Comparison of ENCODE assay signal across 9 mouse cellular contexts in genomic region chr9:107963700-107964099, GRCm38 (mm10). TPM values are rescaled to one million over a fixed set of nuclear protein-coding genes. Genes with fewer than 3 reads are reported as not detected.
DNase-seq lines count a peak whose midpoint lies in the region; ATAC-seq and TF ChIP-seq lines count a peak whose summit lies in the region.
"Had no signal": no experiment of that assay in that cellular context is flagged by ENCODE, and none has a peak within 500 bp of the region (broad histone marks: within the 10 kb centered on the region; RNA-seq: fewer than 3 reads in every experiment).

No protein-coding gene starts in this region.

- no peaks in the 10 kb centered on the region for H3K79me2 ChIP-seq in heart, adult 2 months (replicated peaks; ENCODE audit: control insufficient read depth, insufficient read depth, low read length)

- no peak overlapping the region for H3K4me2 ChIP-seq in liver, embryonic 14.5 days (ENCODE audit: low read depth)
- H3K4me2 ChIP-seq: hindbrain, embryonic 15.5 days had no signal

- peaks cover 2% of the 10 kb centered on the region; the same call in 1 of the 2 replicates for H3K4me1 ChIP-seq in cortical plate, adult 2 months (ENCODE audit: control insufficient read depth, insufficient read depth, low read length)
- peaks cover 13% of the 10 kb centered on the region for H3K4me1 ChIP-seq in heart, adult 2 months (ENCODE audit: control insufficient read depth, insufficient read depth, low read length)
- H3K4me1 ChIP-seq in liver, embryonic 14.5 days (replicated peaks; ENCODE audit: control insufficient read depth in 2 of 2, insufficient read depth in 2 of 2, low read length in 1 of 2) = peaks cover 0 to 4% of the 10 kb centered on the region in 2 experiments; a peak in 2 of 4 replicates

- no peak overlapping the region for H3K9ac ChIP-seq in heart, adult 2 months (ENCODE audit: low read depth, low read length)
- H3K9ac ChIP-seq in liver, embryonic 14.5 days (replicated peaks) = no peak overlapping the region; the same call in 1 of the 2 replicates
- H3K9ac ChIP-seq: hindbrain, embryonic 15.5 days had no signal

- TF ChIP-seq POLR2A in cortical plate, adult 2 months (IDR thresholded peaks at IDR 0.05; ENCODE audit: extremely low read depth, insufficient read depth, low read length) = no peak
- 0 out of 2 replicates have a peak, but pooled peaks have one; percentile 36 for TF ChIP-seq POLR2A in heart, adult 2 months (IDR thresholded peaks at IDR 0.05; ENCODE audit: insufficient read depth, low read depth, low read length)

- TF ChIP-seq CTCF in cortical plate, adult 2 months (IDR thresholded peaks at IDR 0.05; ENCODE audit: extremely low read depth, insufficient read depth, low read length) = peak; percentile 96
- peak; percentile 99 for TF ChIP-seq CTCF in heart, adult 2 months (IDR thresholded peaks at IDR 0.05)
- peak; percentile 98 for TF ChIP-seq CTCF in liver, embryonic 14.5 days (IDR thresholded peaks at IDR 0.05; ENCODE audit: low read depth)

- ATAC-seq in liver, embryonic 14.5 days (ENCODE audit: insufficient read depth) = peak; percentile 70
- ATAC-seq in neutrophil, adult 5-6 weeks (ENCODE audit: extremely low read depth, insufficient number of reproducible peaks, low FRiP score, poor library complexity, severe bottlenecking) = peak; percentile 61

- H3K9me3 ChIP-seq in liver, embryonic 14.5 days (ENCODE audit: control insufficient read depth, low read length) = no peaks in the 10 kb centered on the region
- H3K9me3 ChIP-seq: hindbrain, embryonic 15.5 days had no signal

- no peaks in the 10 kb centered on the region for H3K36me3 ChIP-seq in heart, adult 2 months (ENCODE audit: control insufficient read depth, insufficient read depth, low read length)
- peaks cover 33% of the 10 kb centered on the region for H3K36me3 ChIP-seq in liver, embryonic 14.5 days (replicated peaks; ENCODE audit: control insufficient read depth, insufficient read depth, low read depth)
- H3K36me3 ChIP-seq: hindbrain, embryonic 15.5 days had no signal

- peak; percentile 91 for DNase-seq in CD4-positive, CD25-positive, alpha-beta regulatory T cell, adult 2 months (ENCODE audit: low read depth, low spot score)
- peak; percentile 84 to 94 for DNase-seq in adrenal gland, adult (ENCODE audit: inconsistent age in 2 of 2, low spot score in 1 of 2)
- peak; percentile 80 to 81 for DNase-seq in heart, adult 2 months
- DNase-seq in kidney, adult 9 months = peak; percentile 85
- DNase-seq in liver, embryonic 14.5 days (ENCODE audit: low read depth in 3 of 3, low spot score in 3 of 3) = peak; percentile 70 to 77 (median 71)
- peak; percentile 72 for DNase-seq in thymus, postnatal 25 days

- 8% methylated on average over 5 of the region's 5 CpGs for WGBS in heart, adult 2 months
- 12% methylated on average over 5 of the region's 5 CpGs for WGBS in liver, embryonic 14.5 days (ENCODE audit: insufficient replicate concordance)

- no peaks in the 10 kb centered on the region for H3K27me3 ChIP-seq in heart, adult 2 months (ENCODE audit: control insufficient read depth, insufficient read depth, low read length)
- no peaks in the 10 kb centered on the region for H3K27me3 ChIP-seq in liver, embryonic 14.5 days (ENCODE audit: control insufficient read depth, insufficient read depth, low read length)
- H3K27me3 ChIP-seq: hindbrain, embryonic 15.5 days had no signal

- intact Hi-C loops in heart, adult 2 months (cut with DNase I) = loop anchor here (1.0 to 5.0 kb wide), 5 partner anchors 23 to 105 kb away; partner anchors contain the start of genes Amigo3 and Ip6k1

- peak; percentile 99 for TF ChIP-seq EP300 in heart, adult 2 months (IDR thresholded peaks at IDR 0.05; ENCODE audit: insufficient read depth, low read depth, low read length)
- TF ChIP-seq EP300 in liver, embryonic 14.5 days (IDR thresholded peaks at IDR 0.05; ENCODE audit: low read depth) = peak; percentile 48; the same call in 1 of the 2 replicates

- no peak overlapping the region for H3K4me3 ChIP-seq in cortical plate, adult 2 months (ENCODE audit: insufficient read depth, low read length)
- no peak overlapping the region for H3K4me3 ChIP-seq in heart, adult 2 months
- H3K4me3 ChIP-seq in liver, embryonic 14.5 days (ENCODE audit: insufficient read depth in 1 of 2, low read depth in 2 of 2, low read length in 2 of 2) = no peak overlapping the region
- H3K4me3 ChIP-seq: hindbrain, embryonic 15.5 days had no signal

- H3K27ac ChIP-seq in cortical plate, adult 2 months (ENCODE audit: insufficient read depth, low read length) = no peak overlapping the region
- H3K27ac ChIP-seq in heart, adult 2 months = peak overlapping the region; percentile 45; the same call in 1 of the 2 replicates
- H3K27ac ChIP-seq in liver, embryonic 14.5 days = peak overlapping the region; percentile 21
- H3K27ac ChIP-seq: hindbrain, embryonic 15.5 days had no signal

RNA-seq across cellular contexts. Expression of gene Uba7, which starts 11.6 kb away (rescaled TPM):
- 13.5 and 14.9 TPM in 2 replicates for polyA plus RNA-seq in cortical plate, adult 2 months (2012; rRNA removed)
- 10 to 100 TPM; 13.4 to 15.7 TPM for total RNA-seq in heart, adult 2 months (2021)
- 53.2 and 59.0 TPM in 2 replicates for polyA plus RNA-seq in heart, adult 2 months (2012; rRNA removed)
- 69.4 and 83.3 TPM in 2 replicates for polyA plus RNA-seq in liver, embryonic 14.5 days (2012; rRNA removed)
- polyA plus RNA-seq in liver, embryonic 14.5 days (2014; fragmentation: Nextera tagmentation; extraction: Ambion mirVana) = 49.1 and 54.2 TPM in 2 replicates
- total RNA-seq in neutrophil, adult 5-6 weeks (2017) = 177 and 211 TPM in 2 replicates

RNA-seq across cellular contexts. Expression of gene Traip, which starts 13.8 kb away (rescaled TPM):
- polyA plus RNA-seq in cortical plate, adult 2 months (2012; rRNA removed) = 11.1 and 15.7 TPM in 2 replicates
- 1 to 10 TPM in 1 of 2 experiments, under 1 TPM in 1; 0.70 to 1.2 TPM for total RNA-seq in heart, adult 2 months (2021)
- 0.20 and 0.37 TPM in 2 replicates for polyA plus RNA-seq in heart, adult 2 months (2012; rRNA removed)
- polyA plus RNA-seq in liver, embryonic 14.5 days (2012; rRNA removed) = 5.3 and 7.4 TPM in 2 replicates
- 13.3 and 18.1 TPM in 2 replicates for polyA plus RNA-seq in liver, embryonic 14.5 days (2014; fragmentation: Nextera tagmentation; extraction: Ambion mirVana)
- 1.9 and 5.3 TPM in 2 replicates for total RNA-seq in neutrophil, adult 5-6 weeks (2017)

RNA-seq across cellular contexts. Expression of gene Gm20661, which starts 19.2 kb away (rescaled TPM):
- 0.15 and 0.35 TPM in 2 replicates for polyA plus RNA-seq in cortical plate, adult 2 months (2012; rRNA removed)
- not detected for total RNA-seq in heart, adult 2 months (2021)
- polyA plus RNA-seq in heart, adult 2 months (2012; rRNA removed) = 0.32 and 1.2 TPM in 2 replicates
- polyA plus RNA-seq in liver, embryonic 14.5 days (2012; rRNA removed) = 0.53 and 0.64 TPM in 2 replicates
- polyA plus RNA-seq in liver, embryonic 14.5 days (2014; fragmentation: Nextera tagmentation; extraction: Ambion mirVana) = 0.06 and 0.34 TPM in 2 replicates
- not detected in 2 replicates for total RNA-seq in neutrophil, adult 5-6 weeks (2017)

RNA-seq across cellular contexts. Expression of gene Inka1, which starts 22.0 kb away (rescaled TPM):
- 4.8 and 7.4 TPM in 2 replicates for polyA plus RNA-seq in cortical plate, adult 2 months (2012; rRNA removed)
- 1 to 10 TPM; 4.8 to 8.3 TPM for total RNA-seq in heart, adult 2 months (2021)
- 12.6 and 15.7 TPM in 2 replicates for polyA plus RNA-seq in heart, adult 2 months (2012; rRNA removed)
- 23.8 and 33.0 TPM in 2 replicates for polyA plus RNA-seq in liver, embryonic 14.5 days (2012; rRNA removed)
- 51.6 and 57.3 TPM in 2 replicates for polyA plus RNA-seq in liver, embryonic 14.5 days (2014; fragmentation: Nextera tagmentation; extraction: Ambion mirVana)
- 2.9 and 4.2 TPM in 2 replicates for total RNA-seq in neutrophil, adult 5-6 weeks (2017)

RNA-seq across cellular contexts. Expression of gene Camkv, which starts 28.2 kb away (rescaled TPM):
- 459 and 489 TPM in 2 replicates for polyA plus RNA-seq in cortical plate, adult 2 months (2012; rRNA removed)
- total RNA-seq in heart, adult 2 months (2021) = not detected
- 0.02 and 0.06 TPM in 2 replicates for polyA plus RNA-seq in heart, adult 2 months (2012; rRNA removed)
- 0.10 and 0.18 TPM in 2 replicates for polyA plus RNA-seq in liver, embryonic 14.5 days (2012; rRNA removed)
- polyA plus RNA-seq in liver, embryonic 14.5 days (2014; fragmentation: Nextera tagmentation; extraction: Ambion mirVana) = not detected in 2 replicates
- total RNA-seq in neutrophil, adult 5-6 weeks (2017) = not detected in 2 replicates
